Mouse (Mus musculus) skeletal muscle tissue, adult 2 months (tissue): Measurements from ENCODE around the gene Snx29.
"Not testable (repeated sequence)": the region's sequence is repeated elsewhere in the genome, so short reads cannot be mapped to it uniquely, and the experiment has no call there.

Experiments used
- DNase-seq: peaks from one replicate; pipeline ENCODE4 v3.0.0-alpha.2; 2012; ENCODE audit warnings: low read depth, low spot score

Gene Snx29

DNA sequence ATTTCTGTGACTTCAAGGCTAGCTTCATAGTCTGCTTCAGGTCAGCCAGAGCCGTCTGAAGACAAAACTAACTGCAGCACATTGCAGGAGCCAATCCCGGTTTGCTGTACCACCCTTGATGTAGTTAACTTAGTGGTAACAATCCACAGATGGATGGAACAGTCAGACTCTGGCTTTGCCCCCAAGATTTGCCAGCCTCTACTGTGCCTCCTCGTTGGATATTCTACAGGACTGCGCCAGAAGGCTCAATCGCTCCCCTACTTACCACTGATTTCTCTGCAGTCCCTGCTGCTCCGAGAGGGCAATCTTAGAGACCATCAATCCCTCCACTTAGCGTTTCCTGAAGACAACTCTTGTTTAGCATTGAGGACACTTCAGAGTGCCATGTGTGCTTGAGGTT is 208.7 kb downstream of the Snx29 start:
- no peak for DNase-seq

DNA sequence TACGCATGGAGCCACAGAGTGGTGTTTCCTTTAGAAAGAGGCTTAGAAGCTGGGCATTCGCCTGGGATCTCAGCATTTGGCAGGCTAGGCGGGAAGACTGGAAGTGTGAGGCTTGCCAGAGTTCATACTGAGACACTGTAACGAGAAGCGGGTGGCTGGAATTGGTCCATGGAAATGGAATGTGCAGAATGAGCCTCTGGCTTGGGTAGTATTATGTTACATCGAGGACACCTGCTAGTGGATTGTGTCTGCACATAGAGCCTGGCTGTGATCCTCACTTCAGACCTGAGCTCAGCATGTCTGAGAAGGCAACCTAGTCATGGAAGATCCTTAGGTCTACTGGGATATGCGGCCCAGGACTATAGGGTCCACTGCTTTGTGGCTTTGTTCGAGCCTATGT is 209.9 kb downstream of the Snx29 start:
- peak; percentile 92 for DNase-seq

- no peak for DNase-seq
Observed at GRCm38 (mm10) chr16:11533441-11533840, 210.7 kb downstream of the Snx29 start.

- no peak for DNase-seq
Observed at GRCm38 (mm10) chr16:11537663-11538062, 215.0 kb downstream of the Snx29 start.

DNA sequence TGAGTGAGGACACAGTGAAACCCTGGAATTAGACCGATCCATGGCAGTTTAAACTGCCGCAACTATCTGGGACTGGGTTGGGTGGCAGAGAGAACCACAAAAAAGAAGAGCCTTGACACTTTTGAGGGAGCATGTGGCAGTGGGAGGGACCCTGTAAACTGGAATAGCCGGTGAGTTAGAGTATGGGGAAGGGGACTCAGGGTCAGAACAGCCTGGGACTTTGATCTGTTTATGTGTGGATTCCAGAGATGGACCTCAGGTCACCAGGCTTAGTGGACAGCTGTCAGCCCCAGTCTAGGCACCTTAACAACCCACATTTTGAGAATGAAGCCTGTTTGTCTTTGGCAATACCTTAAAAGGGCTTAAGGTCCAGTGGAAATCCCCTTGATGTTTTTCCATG is 215.5 kb downstream of the Snx29 start:
- DNase-seq: no peak

GRCm38 (mm10) chr16:11540961-11541360 is 218.3 kb downstream of the Snx29 start:
- no peak for DNase-seq

DNA sequence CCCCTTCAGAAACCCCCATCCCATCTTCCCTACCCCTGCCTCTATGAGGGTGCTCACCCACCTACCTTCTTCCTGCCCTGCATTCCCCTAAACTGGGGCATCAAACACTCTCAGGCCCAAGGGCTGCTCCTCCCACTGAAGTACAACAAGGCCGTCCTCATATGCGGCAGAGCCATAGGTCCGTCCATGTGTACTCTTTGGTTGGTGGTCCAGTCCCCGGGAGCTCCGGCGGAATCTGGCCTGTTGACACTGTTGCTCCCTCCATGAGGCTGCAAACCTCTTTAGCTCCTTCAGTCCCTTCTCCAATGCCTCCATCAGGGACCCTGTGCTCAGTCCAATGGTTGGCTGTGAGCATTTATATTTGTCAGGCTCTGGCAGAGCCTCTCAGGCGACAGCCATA is 219.1 kb downstream of the Snx29 start:
- DNase-seq: no peak

DNA sequence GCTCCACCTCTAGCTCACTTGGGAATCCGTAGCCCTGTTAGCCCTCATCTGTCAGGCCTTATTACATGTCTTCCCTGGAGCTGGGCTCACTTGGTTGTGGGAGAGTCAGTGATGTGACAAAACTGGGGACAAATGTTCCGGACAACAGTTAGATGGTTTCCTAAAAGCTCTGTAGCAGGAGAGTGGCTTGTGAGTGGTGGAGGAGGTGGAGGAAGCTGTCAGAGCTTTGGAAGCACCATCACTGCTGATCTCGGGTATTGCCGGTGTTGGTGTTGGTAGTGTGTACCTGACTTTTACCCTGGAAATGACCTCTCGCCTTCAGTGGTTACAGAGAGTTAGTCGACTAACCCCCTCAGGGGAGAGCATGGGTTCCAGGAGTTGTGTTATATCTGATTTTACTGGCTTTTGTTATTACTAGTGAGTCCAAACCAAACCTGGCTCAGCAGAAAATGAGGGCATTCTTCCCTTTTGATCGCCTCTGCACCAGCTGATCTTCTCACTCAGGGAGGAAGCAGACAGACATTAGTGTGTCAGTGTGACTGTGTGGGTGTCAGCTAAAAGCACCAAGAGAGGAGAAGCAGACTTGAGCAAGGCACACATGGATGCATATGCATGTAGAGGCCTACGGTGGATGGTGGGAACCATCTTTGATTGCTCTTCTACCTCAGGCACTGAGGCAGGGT is 227.5 kb downstream of the Snx29 start:
- DNase-seq: no peak

GRCm38 (mm10) chr16:11561714-11562113 is 239.0 kb downstream of the Snx29 start:
- DNase-seq: no peak

- DNase-seq: no peak
Observed at GRCm38 (mm10) chr16:11563846-11564245, 241.1 kb downstream of the Snx29 start.

GRCm38 (mm10) chr16:11565126-11565525 is 242.4 kb downstream of the Snx29 start:
- DNase-seq: no peak

- no peak for DNase-seq
Observed at GRCm38 (mm10) chr16:11567594-11567993, 244.9 kb downstream of the Snx29 start.

DNA sequence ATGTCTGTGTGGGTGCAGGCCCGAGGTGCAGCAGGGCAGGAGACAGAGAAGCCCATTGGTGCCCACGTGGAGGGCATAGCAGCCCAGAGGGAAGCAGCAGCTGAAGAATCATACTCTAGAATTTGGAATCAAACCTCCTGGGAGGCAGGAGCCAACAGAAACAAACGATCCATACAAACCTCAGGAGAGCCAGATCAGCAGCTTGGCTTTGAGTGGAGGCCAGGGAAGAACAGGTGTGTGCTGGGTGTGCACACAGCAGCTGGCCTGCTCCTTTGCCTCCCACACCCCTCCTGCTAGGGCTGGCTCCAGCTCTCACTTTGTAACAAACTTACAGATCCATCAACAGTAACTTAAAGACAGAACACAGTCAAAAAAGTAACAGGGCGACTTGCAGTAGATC is 245.4 kb downstream of the Snx29 start:
- DNase-seq: peak; percentile 13

DNA sequence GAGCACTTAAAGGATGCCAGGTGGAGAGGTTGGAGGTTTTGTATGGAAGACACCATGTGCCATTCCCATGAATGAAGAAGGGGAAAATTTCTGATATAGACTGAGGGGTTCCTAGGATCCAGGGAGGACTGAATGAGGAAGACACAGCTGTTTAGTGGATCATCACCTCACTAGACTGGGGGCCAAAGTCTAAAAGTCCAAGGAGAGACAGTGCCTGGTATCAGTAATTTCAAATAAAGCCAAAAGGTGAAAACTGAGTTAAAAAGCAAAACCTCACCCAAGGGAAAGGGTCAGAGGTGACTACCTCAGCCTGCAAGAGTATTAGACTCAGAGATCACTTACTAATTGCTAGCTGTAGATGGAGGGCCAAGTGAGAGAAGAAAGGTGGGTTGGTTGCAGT is 245.9 kb downstream of the Snx29 start:
- DNase-seq: no peak

GRCm38 (mm10) chr16:11569127-11569526 is 246.4 kb downstream of the Snx29 start:
- DNase-seq: no peak

DNA sequence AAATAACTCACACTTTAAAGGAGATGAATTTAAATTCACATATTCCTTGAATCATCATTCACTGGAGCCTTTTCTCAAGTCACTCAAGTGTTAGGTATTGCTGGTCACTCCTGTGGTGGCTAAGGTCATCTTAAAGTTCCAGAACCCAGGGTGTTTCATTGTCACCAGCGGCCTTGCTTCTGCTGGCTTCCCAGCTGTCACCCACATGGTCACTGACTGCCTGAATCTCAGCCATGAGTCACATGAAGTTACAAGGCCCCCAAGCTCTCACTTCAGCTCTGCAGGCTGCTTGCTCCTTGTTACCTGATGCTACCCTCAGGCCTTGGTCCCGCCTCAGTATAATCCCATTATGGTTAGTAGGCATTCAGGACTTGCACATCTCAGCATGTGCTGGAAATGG is 247.4 kb downstream of the Snx29 start:
- DNase-seq: no peak

DNA sequence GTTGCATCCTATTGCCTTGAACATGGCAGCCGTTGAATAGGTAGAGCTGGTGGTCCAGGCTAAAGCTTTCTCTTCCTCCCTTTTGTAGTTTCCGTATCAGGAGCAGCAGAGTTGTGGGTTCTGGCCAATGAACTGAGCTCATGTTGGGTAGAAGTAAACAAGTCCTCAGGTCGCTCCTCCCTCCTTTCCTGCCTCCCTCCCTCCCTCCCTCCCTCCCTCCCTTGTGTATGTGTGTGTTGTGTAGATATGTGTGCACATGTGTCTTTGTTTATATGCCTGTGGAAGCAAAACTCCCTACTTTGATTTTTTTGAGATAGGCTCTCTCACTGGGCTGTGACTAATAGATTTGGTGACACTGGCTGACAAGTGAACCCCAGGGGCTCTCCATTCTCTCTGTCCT is 251.8 kb downstream of the Snx29 start:
- DNase-seq: no peak

GRCm38 (mm10) chr16:11575733-11576132 is 253.0 kb downstream of the Snx29 start:
- not testable (repeated sequence) for DNase-seq

GRCm38 (mm10) chr16:11577541-11578255 is 255.0 kb downstream of the Snx29 start:
- DNase-seq: no peak

DNA sequence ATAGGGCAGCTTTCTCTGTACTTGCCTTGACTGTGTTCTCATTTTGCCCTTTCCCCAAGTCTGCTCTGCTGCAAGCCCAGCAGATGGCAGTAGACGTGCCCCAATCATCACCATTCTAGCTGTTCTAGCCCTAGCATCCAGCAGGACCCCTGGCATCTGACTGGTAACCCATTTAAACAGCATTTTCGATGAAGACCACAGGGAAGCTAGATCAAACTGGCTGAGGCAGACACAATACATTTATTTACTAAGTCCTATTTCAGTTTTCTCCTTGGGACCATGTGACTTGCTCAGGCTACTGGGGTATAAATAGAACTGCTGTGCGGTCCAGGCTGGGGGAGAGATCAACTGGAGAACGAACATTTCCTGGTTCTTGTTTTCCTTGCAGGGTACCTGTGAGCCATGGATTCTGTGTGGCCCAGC is 257.0 kb downstream of the Snx29 start:
- DNase-seq: peak; percentile 52

DNA sequence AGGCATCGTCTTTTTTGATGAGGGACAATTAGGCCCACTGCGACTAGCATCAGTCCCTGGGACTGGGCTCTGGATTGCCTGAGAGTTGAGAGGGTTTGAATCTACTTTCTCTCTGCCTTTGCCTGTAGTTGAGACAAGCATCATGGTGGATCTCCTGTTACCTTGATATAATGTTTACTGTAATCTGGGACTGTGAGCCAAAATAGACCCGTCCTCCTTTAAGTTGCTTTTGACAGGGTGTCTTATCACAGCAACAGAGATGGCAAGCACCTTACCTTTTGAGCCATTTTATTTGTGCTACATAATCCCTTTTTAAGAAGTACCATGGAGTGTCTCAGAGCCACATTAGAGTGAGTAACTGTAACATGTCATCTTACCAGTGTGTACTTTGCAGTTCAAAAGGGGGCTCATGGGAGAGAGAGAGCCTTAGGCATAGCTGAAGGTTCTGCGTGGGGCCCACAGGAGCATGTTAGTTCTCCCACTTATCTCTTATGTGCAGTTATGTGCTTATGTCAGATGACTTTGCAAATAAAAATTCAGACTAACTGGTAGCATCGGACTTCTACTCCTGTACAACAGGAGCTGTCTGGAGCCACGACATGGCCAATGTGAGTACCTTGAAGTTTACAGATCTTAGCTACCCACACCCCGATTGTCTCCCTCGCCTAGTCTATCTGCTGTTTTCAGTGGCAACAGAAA is 261.4 kb downstream of the Snx29 start:
- no peak for DNase-seq

- DNase-seq: no peak
Observed at GRCm38 (mm10) chr16:11588689-11589088, 266.0 kb downstream of the Snx29 start.

- DNase-seq: no peak
Observed at GRCm38 (mm10) chr16:11589336-11589735, 266.6 kb downstream of the Snx29 start.
